Mouse (Mus musculus) heart, postnatal 4 days (tissue): ENCODE measurements around the gene Dcaf6. TPM values are rescaled to one million over a fixed set of nuclear protein-coding genes. Genes with fewer than 3 reads are reported as not detected.

Experiments used
- total RNA-seq, 2 experiments: library from RNA; stranded (reverse); gene quantifications; 2 replicates each; pipeline ENCODE4 v1.2.3; 2021

Gene Dcaf6
- total RNA-seq, 2 experiments from 2014 or later, result 59.8 to 65.6 TPM

Other genes starting within 250 kb of the Dcaf6 start
- 10 to 100 TPM; 52.2 to 52.7 TPM for gene Tiprl, start 223.5 kb downstream of the Dcaf6 start, total RNA-seq
- 1 to 10 TPM; 5.8 to 8.0 TPM for gene Gpr161, start 164.7 kb downstream of the Dcaf6 start, total RNA-seq
- gene Mpc2, start 162 bp upstream of the Dcaf6 start, total RNA-seq, result 100 to 1,000 TPM; 309 to 352 TPM
- under 1 TPM in 1 of 2 experiments, not detected in 1; 0.09 TPM for gene Adcy10, start 24.7 kb upstream of the Dcaf6 start, total RNA-seq
- 10 to 100 TPM; 65.0 to 65.2 TPM for gene Mpzl1, start 174.1 kb upstream of the Dcaf6 start, total RNA-seq
- 100 to 1,000 TPM; 107 to 115 TPM for gene Rcsd1, start 249.3 kb upstream of the Dcaf6 start, total RNA-seq